Mouse (Mus musculus) kidney, adult 2 months (tissue): Measurements from ENCODE around the gene Fuk.

ENCODE experiments used
- CTCF ChIP-seq: fragments of 200-500 bp; conservative IDR thresholded peaks from 2 replicates; pipeline ENCODE4 v1.5.1; 2011; ENCODE audit warnings: low read depth, mild to moderate bottlenecking, control low read depth, low read length, moderate library complexity, mixed read lengths; ENCODE audit not compliant: insufficient read depth, insufficient read length
- POLR2A ChIP-seq: fragments of 200-500 bp; IDR thresholded peaks from one replicate; pipeline ENCODE4 v1.6.1; 2011; ENCODE audit warnings: low read depth, low read length, control low read depth

GRCm38 (mm10) chr8:110892913-110893312 lies 9.4 kb downstream of the Fuk start:
- TF ChIP-seq CTCF = no peak
- TF ChIP-seq POLR2A = no peak
